Comparison of ENCODE assay signal across 24 mouse cellular contexts in the genomic region with DNA sequence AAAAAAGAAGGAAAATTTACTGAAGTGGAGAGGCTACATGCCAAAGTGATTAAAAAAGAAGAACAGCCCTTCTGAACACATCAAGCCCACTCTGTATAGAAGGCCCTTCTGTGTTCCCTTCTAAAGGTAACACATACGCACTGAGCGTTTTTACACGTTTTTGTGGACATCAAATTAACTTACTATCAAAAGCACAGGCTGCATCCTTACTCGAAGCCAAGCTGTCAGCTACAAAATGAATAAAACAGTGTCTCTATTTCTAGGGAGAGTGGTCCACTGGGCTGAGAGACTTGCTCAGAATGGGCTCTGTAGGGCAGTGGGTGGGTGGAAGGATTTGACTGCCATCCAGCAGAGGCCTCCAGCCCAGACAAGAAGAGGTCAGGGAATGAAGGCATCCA.
A peak's percentile ranks its signal among the peaks of the same experiment; 100 is the strongest.
DNase-seq lines count a peak whose midpoint lies in the region; ATAC-seq and TF ChIP-seq lines count a peak whose summit lies in the region.
"Had no signal": no experiment of that assay in that cellular context is flagged by ENCODE, and none has a peak within 500 bp of the region (broad histone marks: within the 10 kb centered on the region; RNA-seq: fewer than 3 reads in every experiment).

No protein-coding gene starts in this region.

- no peaks in the 10 kb centered on the region for H3K9me3 ChIP-seq in neural tube, embryonic 13.5 days
- H3K9me3 ChIP-seq in forebrain, postnatal 0 days (ENCODE audit: low read length), result no peaks in the 10 kb centered on the region
- no peaks in the 10 kb centered on the region for H3K9me3 ChIP-seq in midbrain, embryonic 11.5 days (ENCODE audit: control insufficient read depth, low read length)
- H3K9me3 ChIP-seq in intestine, embryonic 15.5 days, result no peaks in the 10 kb centered on the region
- H3K9me3 ChIP-seq: embryonic facial prominence, embryonic 13.5 days; heart, embryonic 15.5 days; megakaryocyte, embryonic 14.5 days had no signal

- no peak for ATAC-seq in neural tube, embryonic 13.5 days (ENCODE audit: low read depth)
- peak; percentile 87 for ATAC-seq in forebrain, postnatal 0 days
- ATAC-seq in midbrain, embryonic 11.5 days (ENCODE audit: low FRiP score), result 0 out of 2 replicates have a peak, but pooled peaks have one; percentile 14
- no peak for ATAC-seq in intestine, embryonic 15.5 days
- ATAC-seq: liver, postnatal 0 days had no signal

- H3K4me2 ChIP-seq in neural tube, embryonic 13.5 days, result no peak overlapping the region
- H3K4me2 ChIP-seq in forebrain, postnatal 0 days (ENCODE audit: low read depth), result no peak overlapping the region
- no peak overlapping the region for H3K4me2 ChIP-seq in midbrain, embryonic 11.5 days
- H3K4me2 ChIP-seq in intestine, embryonic 15.5 days (replicated peaks), result no peak overlapping the region
- H3K4me2 ChIP-seq: embryonic facial prominence, embryonic 13.5 days; heart, embryonic 15.5 days had no signal

- peak overlapping the region; percentile 53; the same call in 1 of the 2 replicates for H3K27ac ChIP-seq in neural tube, embryonic 13.5 days (replicated peaks)
- no peak overlapping the region for H3K27ac ChIP-seq in forebrain, postnatal 0 days (ENCODE audit: low read depth, low read length)
- H3K27ac ChIP-seq in midbrain, embryonic 11.5 days (ENCODE audit: low read depth, low read length), result no peak overlapping the region
- no peak overlapping the region for H3K27ac ChIP-seq in intestine, embryonic 15.5 days
- H3K27ac ChIP-seq: embryonic facial prominence, embryonic 13.5 days; heart, embryonic 15.5 days; kidney, postnatal 0 days; layer of hippocampus, adult 2 months; left cerebral cortex, adult 2 months; stomach, postnatal 0 days had no signal

- peaks cover 41% of the 10 kb centered on the region for H3K4me1 ChIP-seq in neural tube, embryonic 13.5 days (replicated peaks)
- H3K4me1 ChIP-seq in forebrain, postnatal 0 days (ENCODE audit: insufficient read depth), result no peaks in the 10 kb centered on the region; the same call in 1 of the 2 replicates
- H3K4me1 ChIP-seq in midbrain, embryonic 11.5 days (ENCODE audit: control insufficient read depth, insufficient read depth, low read length), result peaks cover 10% of the 10 kb centered on the region
- H3K4me1 ChIP-seq in intestine, embryonic 15.5 days (replicated peaks), result peaks cover 9% of the 10 kb centered on the region; the same call in 1 of the 2 replicates

- no peak overlapping the region for H3K9ac ChIP-seq in neural tube, embryonic 13.5 days
- H3K9ac ChIP-seq in forebrain, postnatal 0 days, result no peak overlapping the region
- H3K9ac ChIP-seq in midbrain, embryonic 11.5 days (ENCODE audit: low read length), result no peak overlapping the region
- H3K9ac ChIP-seq in intestine, embryonic 15.5 days, result no peak overlapping the region
- H3K9ac ChIP-seq: embryonic facial prominence, embryonic 13.5 days; heart, embryonic 15.5 days; liver, postnatal 0 days had no signal

- TF ChIP-seq CTCF in forebrain, postnatal 0 days (IDR thresholded peaks at IDR 0.05; ENCODE audit: low read depth), result no peak

- no peak for DNase-seq in neural tube, embryonic 10.5 days (ENCODE audit: extremely low spot score, low spot score)
- DNase-seq in forebrain, postnatal 0 days, result peak; percentile 54
- DNase-seq in midbrain, embryonic 11.5 days (ENCODE audit: low spot score, missing footprints), result no peak
- no peak for DNase-seq in left cerebral cortex, adult 18-20 months (ENCODE audit: low spot score in 2 of 2)
- DNase-seq in layer of hippocampus, adult 11-12 months (ENCODE audit: low spot score), result no peak
- DNase-seq: cerebellum, adult 9-10 months; gastrocnemius, postnatal 36 days; kidney, adult 18-20 months; left cerebral cortex, postnatal 4 days; liver; liver, postnatal 0 days; lung, postnatal 14 days; retina, postnatal 1 day; thymus, postnatal 14 days had no signal

- H3K36me3 ChIP-seq in neural tube, embryonic 13.5 days, result no peaks in the 10 kb centered on the region
- no peaks in the 10 kb centered on the region for H3K36me3 ChIP-seq in forebrain, postnatal 0 days (ENCODE audit: insufficient read depth)
- no peaks in the 10 kb centered on the region for H3K36me3 ChIP-seq in midbrain, embryonic 11.5 days (ENCODE audit: control insufficient read depth, insufficient read depth, low read length)
- no peaks in the 10 kb centered on the region for H3K36me3 ChIP-seq in intestine, embryonic 15.5 days
- H3K36me3 ChIP-seq: heart, embryonic 15.5 days had no signal

- H3K27me3 ChIP-seq in neural tube, embryonic 13.5 days, result no peaks in the 10 kb centered on the region
- H3K27me3 ChIP-seq in forebrain, postnatal 0 days (ENCODE audit: insufficient read depth, low read length), result no peaks in the 10 kb centered on the region
- H3K27me3 ChIP-seq in midbrain, embryonic 11.5 days (ENCODE audit: control insufficient read depth, insufficient read depth, low read length), result no peaks in the 10 kb centered on the region
- no peaks in the 10 kb centered on the region for H3K27me3 ChIP-seq in intestine, embryonic 15.5 days (replicated peaks)
- H3K27me3 ChIP-seq: embryonic facial prominence, embryonic 13.5 days; heart, embryonic 15.5 days; megakaryocyte, embryonic 14.5 days had no signal

- no peak overlapping the region for H3K4me3 ChIP-seq in neural tube, embryonic 13.5 days
- H3K4me3 ChIP-seq in forebrain, postnatal 0 days (ENCODE audit: low read depth, low read length), result no peak overlapping the region
- H3K4me3 ChIP-seq in midbrain, embryonic 11.5 days (ENCODE audit: low read depth, low read length), result no peak overlapping the region
- no peak overlapping the region for H3K4me3 ChIP-seq in intestine, embryonic 15.5 days (replicated peaks)
- H3K4me3 ChIP-seq: embryonic facial prominence, embryonic 13.5 days; heart, embryonic 15.5 days; layer of hippocampus, adult 2 months; left cerebral cortex, adult 2 months; megakaryocyte, embryonic 14.5 days; myocyte had no signal

- WGBS in neural tube, embryonic 13.5 days, result 73% methylated on average over 4 of the region's 4 CpGs
- WGBS in forebrain, postnatal 0 days, result 31% methylated on average over 4 of the region's 4 CpGs
- 82% methylated on average over 4 of the region's 4 CpGs for WGBS in midbrain, embryonic 11.5 days
- WGBS in intestine, embryonic 15.5 days, result 77% methylated on average over 4 of the region's 4 CpGs

Comparison
In these comparisons a context has a peak if more than half of its experiments do, and no peak if none do; other contexts are left out.
1. ATAC-seq: peak in forebrain, postnatal 0 days (single experiment) and midbrain, embryonic 11.5 days (single experiment); none in neural tube, embryonic 13.5 days (single experiment) and intestine, embryonic 15.5 days (single experiment).